24 mouse cellular contexts compared by ENCODE assay signal in genomic region chr9:45337406-45337805, GRCm38 (mm10). TPM values are rescaled to one million over a fixed set of nuclear protein-coding genes. Genes with fewer than 3 reads are reported as not detected.
"Had no signal": no experiment of that assay in that cellular context is flagged by ENCODE, and none has a peak within 500 bp of the region (broad histone marks: within the 10 kb centered on the region; RNA-seq: fewer than 3 reads in every experiment).

No protein-coding gene starts in this region.

- H3K4me2 ChIP-seq: liver, embryonic 11.5 days; liver, embryonic 13.5 days; liver, embryonic 15.5 days; lung, embryonic 15.5 days; midbrain, embryonic 11.5 days; midbrain, embryonic 13.5 days; midbrain, embryonic 15.5 days; neural tube, embryonic 12.5 days; stomach, embryonic 15.5 days had no signal

- H3K9ac ChIP-seq: liver, embryonic 13.5 days; liver, embryonic 15.5 days; liver, postnatal 0 days; lung, embryonic 15.5 days; midbrain, embryonic 13.5 days; midbrain, embryonic 15.5 days; neural tube, embryonic 12.5 days; stomach, embryonic 15.5 days had no signal

- H3K27me3 ChIP-seq: liver, embryonic 13.5 days; liver, embryonic 15.5 days; lung, embryonic 15.5 days; midbrain, embryonic 13.5 days; midbrain, embryonic 15.5 days; neural tube, embryonic 12.5 days; stomach, embryonic 15.5 days had no signal

- H3K9me3 ChIP-seq: liver, embryonic 13.5 days; liver, embryonic 15.5 days; lung, embryonic 15.5 days; megakaryocyte, embryonic 14.5 days; midbrain, embryonic 13.5 days; midbrain, embryonic 15.5 days; neural tube, embryonic 12.5 days; stomach, embryonic 15.5 days had no signal

- H3K27ac ChIP-seq: liver, embryonic 13.5 days; liver, embryonic 15.5 days; lung, embryonic 15.5 days; macrophage; midbrain, embryonic 13.5 days; midbrain, embryonic 15.5 days; neural tube, embryonic 12.5 days; stomach, embryonic 15.5 days had no signal

- DNase-seq: liver, embryonic 13.5 days; liver, postnatal 0 days; lung, adult 2 months; lung, postnatal 14 days; lung, postnatal 36 days; right cerebral cortex, postnatal 14 days; thymus, adult 2 months; thymus, postnatal 25 days; thymus, postnatal 4 days had no signal

- ATAC-seq: liver, postnatal 0 days; lung, postnatal 0 days; midbrain, embryonic 13.5 days; midbrain, embryonic 15.5 days had no signal

- H3K4me3 ChIP-seq: liver, embryonic 13.5 days; liver, embryonic 15.5 days; lung, embryonic 15.5 days; megakaryocyte, embryonic 14.5 days; midbrain, embryonic 13.5 days; midbrain, embryonic 15.5 days; neural tube, embryonic 12.5 days; stomach, embryonic 15.5 days had no signal

- H3K36me3 ChIP-seq: liver, embryonic 13.5 days; liver, embryonic 15.5 days; lung, embryonic 15.5 days; midbrain, embryonic 13.5 days; midbrain, embryonic 15.5 days; neural tube, embryonic 12.5 days; stomach, embryonic 15.5 days had no signal

- H3K4me1 ChIP-seq: liver, embryonic 13.5 days; liver, embryonic 15.5 days; lung, embryonic 15.5 days; midbrain, embryonic 13.5 days; midbrain, embryonic 15.5 days; neural tube, embryonic 12.5 days; stomach, embryonic 15.5 days had no signal

RNA-seq across cellular contexts. Expression of gene Tmprss13, which starts 18.5 kb away (rescaled TPM):
- total RNA-seq: megakaryocyte progenitor cell, adult 5-6 weeks; monocyte, adult 5-6 weeks had no signal
- polyA plus RNA-seq: liver, embryonic 13.5 days; liver, embryonic 15.5 days; liver, postnatal 0 days; macrophage; midbrain, embryonic 11.5 days; midbrain, embryonic 13.5 days; midbrain, embryonic 15.5 days; midbrain, postnatal 0 days had no signal

RNA-seq across cellular contexts. Expression of gene Fxyd6, which starts 32.6 kb away (rescaled TPM):
- total RNA-seq: megakaryocyte progenitor cell, adult 5-6 weeks; monocyte, adult 5-6 weeks; neutrophil, adult 5-6 weeks had no signal
- polyA plus RNA-seq: macrophage had no signal
